Mouse (Mus musculus) telencephalon, adult 2 months (tissue): Measurements from ENCODE around the gene Atn1.

Experiments
- DNase-seq: peaks from one replicate; pipeline ENCODE4 v3.0.0-alpha.2; 2011; ENCODE audit warnings: low read depth, low spot score

The Atn1 gene

GRCm38 (mm10) chr6:124711824-124712782, 44.2 kb downstream of the Atn1 start, which contains the start of the genes Emg1 and Phb2:
Gene Emg1 (minus strand): TSS chr6:124712178.
Gene Phb2 (plus strand): TSS chr6:124712336.
- peak; percentile 98 for DNase-seq

DNA sequence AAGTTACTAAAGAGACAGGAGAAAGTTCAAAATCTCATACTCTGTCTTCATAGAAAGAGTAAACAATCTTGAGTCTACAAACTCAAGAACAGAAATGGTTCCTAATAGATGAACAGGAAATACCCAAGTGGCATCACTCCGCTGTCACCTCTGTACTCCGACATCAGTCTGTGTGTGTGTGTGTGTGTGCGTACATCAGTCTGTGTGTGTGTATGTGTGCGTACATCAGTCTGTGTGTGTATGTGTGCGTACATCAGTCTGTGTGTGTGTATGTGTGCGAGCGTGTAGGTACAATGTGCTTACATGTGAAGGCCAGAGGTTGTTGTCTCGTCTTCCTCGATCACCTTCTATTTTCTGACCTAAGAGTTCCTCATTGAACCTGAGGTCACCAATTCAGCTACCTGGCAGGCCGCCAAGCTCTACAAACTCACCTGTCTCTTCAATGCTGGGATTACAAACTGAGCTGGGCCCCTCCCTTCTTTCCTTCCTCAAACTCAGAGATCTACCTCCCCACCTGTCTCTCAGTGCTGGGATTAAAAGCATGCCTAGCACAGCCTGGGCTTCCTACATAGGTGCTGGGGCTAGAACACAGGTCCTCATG, 47.9 kb downstream of the Atn1 start:
- no peak for DNase-seq

DNA sequence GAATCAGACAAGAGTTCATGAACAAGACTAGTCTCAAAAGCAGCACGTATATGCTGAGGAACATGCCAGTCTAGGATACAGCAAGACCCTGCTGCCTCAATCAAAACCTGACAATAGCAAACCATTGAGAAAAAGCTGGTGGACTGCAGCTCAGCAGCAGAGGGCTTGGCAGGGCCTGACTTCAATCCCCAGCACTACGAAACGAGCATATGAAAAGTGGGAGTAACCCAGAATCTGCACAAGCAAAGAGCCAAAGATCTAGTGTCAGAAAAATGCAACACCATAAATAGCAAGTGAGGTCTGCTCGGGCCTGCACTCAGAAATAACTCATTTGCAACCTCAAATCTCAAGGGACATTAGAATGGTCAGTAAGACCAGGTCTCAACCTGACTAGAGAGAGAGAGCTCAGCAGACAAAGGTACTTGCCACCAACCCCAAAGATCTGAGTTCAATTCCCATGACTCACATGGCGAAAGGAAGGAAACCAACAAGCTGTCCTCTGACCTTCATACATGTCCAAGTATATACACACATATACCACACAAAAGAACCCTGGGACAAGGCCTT, 50.2 kb downstream of the Atn1 start:
- no peak for DNase-seq

GRCm38 (mm10) chr6:124704417-124704816, 51.9 kb downstream of the Atn1 start:
- no peak for DNase-seq

- no peak for DNase-seq
These were observed 52.5 kb downstream of the Atn1 start for GRCm38 (mm10) chr6:124703789-124704188.

- DNase-seq, result no peak
These were observed 53.6 kb downstream of the Atn1 start for GRCm38 (mm10) chr6:124702784-124703103.

DNA sequence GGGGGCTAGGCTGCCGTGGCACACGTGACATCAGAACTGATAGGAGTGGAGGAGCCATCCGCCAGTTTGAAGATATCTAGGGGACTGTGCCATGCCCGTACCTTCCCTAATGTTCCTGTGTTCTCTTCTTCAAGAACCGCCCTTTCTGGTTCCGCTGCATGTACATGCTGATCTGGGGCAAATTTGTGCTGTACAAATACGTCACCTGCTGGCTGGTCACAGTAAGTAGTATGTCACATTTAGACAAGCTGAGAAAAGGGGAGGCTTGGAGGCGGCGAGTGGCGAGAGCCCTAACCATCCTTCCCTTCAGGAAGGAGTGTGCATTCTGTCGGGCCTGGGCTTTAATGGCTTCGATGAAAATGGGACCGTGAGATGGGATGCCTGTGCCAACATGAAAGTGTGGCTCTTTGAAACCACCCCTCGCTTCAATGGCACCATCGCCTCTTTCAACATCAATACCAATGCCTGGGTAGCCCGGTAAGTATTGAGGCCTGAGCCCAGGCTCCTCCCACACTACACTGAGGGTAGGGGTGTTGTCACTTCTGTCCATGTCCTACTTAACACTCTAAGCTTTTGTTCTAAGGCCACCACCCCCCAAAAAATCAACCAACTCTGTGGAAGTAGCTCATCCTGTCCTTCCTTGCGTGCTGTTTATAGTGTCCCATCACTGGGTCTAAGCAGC, 54.1 kb downstream of the Atn1 start:
- DNase-seq, result no peak

DNA sequence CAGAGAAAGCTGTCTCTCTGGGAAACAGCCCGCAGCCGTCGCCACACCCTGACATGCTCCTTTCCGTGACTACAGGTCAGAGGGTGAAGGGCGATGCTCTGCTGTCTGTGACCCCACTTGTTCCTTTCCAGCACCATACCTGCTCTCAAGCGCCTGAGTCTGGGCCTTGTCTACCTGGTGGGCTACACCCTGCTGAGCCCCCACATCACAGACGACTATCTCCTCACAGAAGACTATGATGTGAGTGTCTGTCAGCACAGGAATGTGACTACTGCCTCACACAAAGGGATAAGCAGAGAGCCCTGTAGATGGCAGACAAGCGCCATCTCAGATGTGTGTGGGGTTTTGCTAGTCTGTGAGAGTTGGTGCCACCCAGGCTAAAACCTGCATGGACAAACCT, 55.0 kb downstream of the Atn1 start:
- DNase-seq, result no peak

GRCm38 (mm10) chr6:124699962-124700610, 56.2 kb downstream of the Atn1 start:
- DNase-seq, result no peak

DNA sequence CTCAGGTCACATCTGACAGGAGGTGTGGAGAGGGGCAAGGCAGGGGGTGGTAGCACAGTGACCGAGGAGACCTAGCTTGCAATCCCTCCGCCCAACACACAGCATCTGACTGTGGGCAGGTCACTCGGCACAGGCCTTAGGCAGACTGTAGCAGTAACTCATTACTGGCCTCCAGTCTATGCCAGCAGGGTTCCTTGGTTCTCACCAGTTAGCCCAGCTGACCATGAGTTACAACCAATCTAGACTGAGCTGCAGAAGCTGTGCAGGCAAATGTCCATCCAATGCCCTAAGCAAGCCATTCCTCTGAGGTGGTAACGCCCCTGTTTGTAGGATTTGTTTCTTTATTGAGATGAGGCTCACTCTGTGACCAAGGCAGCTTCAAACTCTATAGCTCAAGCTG, 57.0 kb downstream of the Atn1 start:
- no peak for DNase-seq

GRCm38 (mm10) chr6:124698751-124699150, 57.6 kb downstream of the Atn1 start:
- no peak for DNase-seq

GRCm38 (mm10) chr6:124696441-124697150, 59.7 kb downstream of the Atn1 start:
- DNase-seq, result no peak

GRCm38 (mm10) chr6:124694166-124694955, 62.0 kb downstream of the Atn1 start:
- no peak for DNase-seq

DNA sequence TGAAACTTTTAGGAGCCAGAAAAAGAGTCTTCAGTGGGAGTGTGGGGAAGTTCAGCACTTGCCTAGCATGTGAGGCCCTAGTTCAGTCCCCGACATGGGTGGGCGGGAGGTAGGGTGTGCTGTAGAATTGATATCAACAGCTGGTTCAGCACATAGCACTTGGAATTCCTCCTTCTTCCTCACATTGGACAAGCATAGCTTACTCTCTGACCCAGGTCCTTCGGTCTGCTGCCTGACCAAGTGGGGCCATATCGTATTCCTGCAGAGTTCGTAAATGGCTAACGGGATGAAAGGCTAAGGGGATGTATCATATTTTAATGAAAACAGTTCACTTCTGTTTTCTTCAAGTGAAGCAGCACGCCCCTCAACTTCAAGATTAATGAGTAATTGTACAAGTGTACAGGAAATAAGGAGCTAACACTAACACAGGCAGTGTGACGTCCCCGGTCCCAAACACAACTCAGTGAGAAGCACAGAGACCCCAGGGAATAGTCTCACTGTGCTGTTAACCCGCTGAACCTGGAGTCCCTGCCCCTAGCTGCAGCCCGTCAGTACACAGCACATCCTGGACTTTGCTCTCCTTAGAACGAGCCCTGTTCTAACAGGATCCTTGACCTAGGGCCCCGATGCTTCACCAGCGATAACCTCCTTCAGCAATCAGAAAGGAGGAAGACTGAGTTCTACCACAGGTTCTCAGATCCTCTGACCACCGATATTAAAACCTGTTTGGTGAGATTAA, 62.9 kb downstream of the Atn1 start:
- no peak for DNase-seq
